Mouse (Mus musculus) MEL (cell line): ENCODE results near the gene Grik4. TPM values are rescaled to one million over a fixed set of nuclear protein-coding genes. Genes with fewer than 3 reads are reported as not detected.

Experiments
- DNase-seq: peaks from one replicate; pipeline ENCODE4 v3.0.0; 2011; ENCODE audit warnings: low read depth, low spot score
- H3K27ac ChIP-seq: 2 replicates; pipeline ENCODE4 v1.5.1; 2012; ENCODE audit warnings: low read depth, mild to moderate bottlenecking, control low read depth, low read length, moderate library complexity; ENCODE audit not compliant: control insufficient read depth
- H3K27me3 ChIP-seq, 2 experiments: fragments of 150-350 bp in 1 of 2; sonication (generic) in 1 of 2; 2 replicates each; pipeline ENCODE4 v1.6.1; 2012; ENCODE audit warnings: low read length in 2 of 2, mild to moderate bottlenecking in 2 of 2, improper control_type of control experiment in 1 of 2, moderate library complexity in 1 of 2; ENCODE audit not compliant: insufficient read depth in 2 of 2, control insufficient read depth in 1 of 2
- H3K36me3 ChIP-seq, 2 experiments: 2 replicates each; pipeline ENCODE4 v1.6.1; 2012 to 2014; ENCODE audit warnings: low read length in 2 of 2, improper control_type of control experiment in 1 of 2, inconsistent platforms in 1 of 2, mild to moderate bottlenecking in 1 of 2; ENCODE audit not compliant: insufficient read depth in 2 of 2, control insufficient read depth in 1 of 2
- H3K4me1 ChIP-seq, 2 experiments: fragments of 150-350 bp in 1 of 2; sonication (generic) in 1 of 2; 2 replicates each; pipeline ENCODE4 v1.6.1; 2012; ENCODE audit warnings: low read length in 2 of 2, improper control_type of control experiment in 1 of 2, mild to moderate bottlenecking in 1 of 2; ENCODE audit not compliant: insufficient read depth in 2 of 2, control insufficient read depth in 1 of 2
- H3K4me3 ChIP-seq, 2 experiments: fragments of 150-350 bp in 1 of 2; sonication (generic) in 1 of 2; 2 replicates each; pipeline ENCODE4 v1.5.1; 2012; ENCODE audit warnings: low read depth in 2 of 2, low read length in 2 of 2, mild to moderate bottlenecking in 2 of 2, moderate library complexity in 2 of 2, control low read depth in 1 of 2, improper control_type of control experiment in 1 of 2; ENCODE audit not compliant: control insufficient read depth in 1 of 2, insufficient read depth in 1 of 2
- H3K79me2 ChIP-seq: 2 replicates; pipeline ENCODE4 v1.6.1; 2012; ENCODE audit warnings: mild to moderate bottlenecking, low read length, moderate library complexity; ENCODE audit not compliant: control insufficient read depth, poor library complexity, insufficient read depth
- H3K9ac ChIP-seq: 2 replicates; pipeline ENCODE4 v1.6.1; 2012; ENCODE audit warnings: low read depth, mild to moderate bottlenecking, control low read depth, low read length, moderate library complexity; ENCODE audit not compliant: control insufficient read depth, poor library complexity, severe bottlenecking
- H3K9me3 ChIP-seq: fragments of 150-350 bp; sonication (generic); replicated peaks from 2 replicates; pipeline ENCODE4 v1.6.1; 2012; ENCODE audit warnings: mild to moderate bottlenecking, low read length, improper control_type of control experiment, moderate library complexity; ENCODE audit not compliant: insufficient read depth
- CTCF ChIP-seq, 3 experiments: IDR thresholded peaks in 2 of 3; conservative IDR thresholded peaks in 1 of 3; 2 replicates each; pipeline ENCODE4 v1.5.1; 2011 to 2012; ENCODE audit warnings: low read length in 3 of 3, low read depth in 2 of 3, mild to moderate bottlenecking in 2 of 3, improper control_type of control experiment in 1 of 3, inconsistent platforms in 1 of 3, mixed read lengths in 1 of 3, moderate library complexity in 1 of 3; ENCODE audit not compliant: control insufficient read depth in 1 of 3, insufficient read depth in 1 of 3, poor library complexity in 1 of 3, severe bottlenecking in 1 of 3
- EP300 ChIP-seq, 2 experiments: IDR thresholded peaks; 2 replicates each; pipeline ENCODE4 v1.6.1; 2011; ENCODE audit warnings: improper control_type of control experiment in 2 of 2, low read length in 2 of 2, low read depth in 1 of 2, mild to moderate bottlenecking in 1 of 2
- ETS1 ChIP-seq: IDR thresholded peaks from 2 replicates; pipeline ENCODE4 v1.6.1; 2012; ENCODE audit warnings: low read depth, mild to moderate bottlenecking, inconsistent platforms, low read length, improper control_type of control experiment, moderate library complexity
- MAX ChIP-seq: IDR thresholded peaks from 2 replicates; pipeline ENCODE4 v1.6.1; 2011; ENCODE audit warnings: low read length, improper control_type of control experiment
- MYB ChIP-seq: IDR thresholded peaks from 2 replicates; pipeline ENCODE4 v1.6.1; 2011; ENCODE audit warnings: mild to moderate bottlenecking, low read depth, low read length, improper control_type of control experiment
- NRF1 ChIP-seq: IDR thresholded peaks from 2 replicates; pipeline ENCODE4 v1.6.1; 2014; ENCODE audit warnings: low read depth, mild to moderate bottlenecking, inconsistent platforms, low read length, improper control_type of control experiment, moderate library complexity; ENCODE audit not compliant: poor library complexity, insufficient read depth, severe bottlenecking
- SIN3A ChIP-seq: IDR thresholded peaks from 2 replicates; pipeline ENCODE4 v1.6.1; 2012; ENCODE audit warnings: low read length, improper control_type of control experiment, inconsistent platforms
- TBP ChIP-seq: IDR thresholded peaks from 2 replicates; pipeline ENCODE4 v1.8.0; 2011; ENCODE audit warnings: low read depth, low read length, improper control_type of control experiment
- TCF12 ChIP-seq: IDR thresholded peaks from 2 replicates; pipeline ENCODE4 v1.6.1; 2014; ENCODE audit warnings: low read depth, mild to moderate bottlenecking, inconsistent platforms, low read length, improper control_type of control experiment, moderate library complexity
- ZC3H11A ChIP-seq: IDR thresholded peaks from 2 replicates; pipeline ENCODE4 v1.6.1; 2012; ENCODE audit warnings: low read depth, mild to moderate bottlenecking, inconsistent platforms, low read length, improper control_type of control experiment
- ZKSCAN1 ChIP-seq: IDR thresholded peaks from 2 replicates; pipeline ENCODE4 v1.6.1; 2012; ENCODE audit warnings: low read depth, mild to moderate bottlenecking, inconsistent platforms, low read length, improper control_type of control experiment, moderate library complexity
- polyA plus RNA-seq, 2 experiments: library from polyadenylated mRNA; stranded (reverse) in 1 of 2; unstranded in 1 of 2; fragments of >175 nt in 1 of 2; fragments of >200 nt in 1 of 2; gene quantifications; 2 replicates each; pipeline versions ENCODE4 v1.2.1 to v1.2.4; 2012; ENCODE audit warnings: low replicate concordance in 2 of 2, low read depth in 1 of 2; ENCODE audit not compliant: insufficient read length in 2 of 2, insufficient read depth in 1 of 2, missing spikeins in 1 of 2
- total RNA-seq: library from RNA; depleted of rRNA; stranded (reverse); fragments of 300-350 nt; gene quantifications from 2 replicates; pipeline ENCODE4 v1.2.3, GENCODE M21; 2012; rRNA removed

The Grik4 gene
- total and polyA plus RNA-seq, 3 experiments: 0.17 TPM; not detected in 2

GRCm38 (mm10) chr9:42471214-42471613 is 473.1 kb downstream of the Grik4 start:
- Histone ChIP-seq H3K9ac (peak overlapping the region; percentile 84), H3K36me3 (peaks cover 0 to 33% of the 10 kb centered on the region in 2 experiments; a peak in 2 of 4 replicates), H3K9me3 (no peaks in the 10 kb centered on the region), H3K27me3 (no peaks in the 10 kb centered on the region)
- no peak for TF ChIP-seq NRF1
- TF ChIP-seq SIN3A: peak; percentile 72
- TF ChIP-seq, all 39 proteins: peak for 1
- peak overlapping the region; percentile 78 to 95 for H3K4me3 ChIP-seq
- H3K27ac ChIP-seq: peak overlapping the region; percentile 68
- peaks cover 26 to 51% of the 10 kb centered on the region in 2 experiments for H3K4me1 ChIP-seq
- H3K79me2 ChIP-seq: peaks cover 23% of the 10 kb centered on the region
- peak; percentile 90 for DNase-seq

- Histone ChIP-seq H3K4me3 (no peak overlapping the region), H3K9ac (no peak overlapping the region), H3K79me2 (peaks cover 23% of the 10 kb centered on the region), H3K9me3 (no peaks in the 10 kb centered on the region), H3K36me3 (peaks cover 0 to 29% of the 10 kb centered on the region in 2 experiments; a peak in 2 of 4 replicates), H3K27me3 (no peaks in the 10 kb centered on the region), H3K4me1 (peaks cover 21 to 45% of the 10 kb centered on the region in 2 experiments), H3K27ac (no peak overlapping the region)
- TF ChIP-seq TCF12: no peak
- TF ChIP-seq CTCF (IDR thresholded peaks at IDR 0.05 in 2 of 3, conservative IDR thresholded peaks at IDR 0.05 in 1 of 3; ENCODE audit: control insufficient read depth in 1 of 3, insufficient read depth in 1 of 3, low read depth in 2 of 3, low read length in 3 of 3, poor library complexity in 1 of 3, severe bottlenecking in 1 of 3): no peak
- DNase-seq: no peak
Observed at GRCm38 (mm10) chr9:42469323-42469722, 475.0 kb downstream of the Grik4 start.

- Histone ChIP-seq H3K4me1 (peaks cover 16 to 39% of the 10 kb centered on the region in 2 experiments), H3K36me3 (peaks cover 0 to 23% of the 10 kb centered on the region in 2 experiments; a peak in 2 of 4 replicates), H3K9ac (peak overlapping the region; percentile 38), H3K27ac (peak overlapping the region; percentile 22; the same call in 1 of the 2 replicates), H3K9me3 (no peaks in the 10 kb centered on the region)
- TF ChIP-seq ETS1 (peak; percentile 58; the same call in 1 of the 2 replicates), SIN3A (0 out of 2 replicates have a peak, but pooled peaks have one; percentile 27), TBP (0 out of 2 replicates have a peak, but pooled peaks have one; percentile 13), MAX (peak; percentile 50), ZC3H11A (no peak), ZKSCAN1 (peak; percentile 53; the same call in 1 of the 2 replicates), MYB (no peak), NRF1 (peak; percentile 40; the same call in 1 of the 2 replicates), CTCF (IDR thresholded peaks at IDR 0.05 in 2 of 3, conservative IDR thresholded peaks at IDR 0.05 in 1 of 3; ENCODE audit: control insufficient read depth in 1 of 3, insufficient read depth in 1 of 3, low read depth in 2 of 3, low read length in 3 of 3, poor library complexity in 1 of 3, severe bottlenecking in 1 of 3) (no peak), EP300 (IDR thresholded peaks at IDR 0.05; ENCODE audit: low read depth in 1 of 2, low read length in 2 of 2) (0 out of 4 replicates have a peak, but pooled peaks have one; percentile 31 to 34)
- TF ChIP-seq, all 39 proteins: peak for 7
- DNase-seq: peak; percentile 64
- Histone ChIP-seq H3K27me3 (no peaks in the 10 kb centered on the region), H3K4me3 (no peak overlapping the region), H3K79me2 (peaks cover 23% of the 10 kb centered on the region)
Observed at GRCm38 (mm10) chr9:42468360-42468759, 475.9 kb downstream of the Grik4 start.

Other genes starting within 250 kb of the Grik4 start
- gene Arhgef12, start 162.7 kb upstream of the Grik4 start, total RNA-seq: 11.8 and 14.8 TPM in 2 replicates
- gene Arhgef12, start 162.7 kb upstream of the Grik4 start, polyA plus RNA-seq: 10 to 100 TPM; 14.7 to 33.5 TPM
- 0.42 and 0.62 TPM in 2 replicates for gene Tmem136, start 172.1 kb upstream of the Grik4 start, total RNA-seq
- gene Tmem136, start 172.1 kb upstream of the Grik4 start, polyA plus RNA-seq: 1 to 10 TPM in 1 of 2 experiments, not detected in 1; 2.0 TPM